Mouse (Mus musculus) CH12.LX (cell line): ENCODE measurements around the gene Mapkbp1. TPM values are rescaled to one million over a fixed set of nuclear protein-coding genes. Genes with fewer than 3 reads are reported as not detected.
A peak's percentile ranks its signal among the peaks of the same experiment; 100 is the strongest.

Experiments
- DNase-seq: peaks from one replicate; pipeline ENCODE4 v3.0.0-alpha.2; 2013; ENCODE audit errors: extremely low read depth
- H3K27ac ChIP-seq: 2 replicates; pipeline ENCODE4 v1.5.1; 2012; ENCODE audit warnings: low read depth, mild to moderate bottlenecking, control low read depth, moderate library complexity; ENCODE audit not compliant: insufficient read depth
- H3K27me3 ChIP-seq: replicated peaks from 2 replicates; pipeline ENCODE3; 2012; ENCODE audit warnings: inconsistent platforms
- H3K36me3 ChIP-seq, 2 experiments: replicated peaks in 1 of 2; 2 replicates each; pipeline versions ENCODE3 to v1.6.1; 2012; ENCODE audit warnings: inconsistent platforms in 1 of 2, low read length in 1 of 2, mild to moderate bottlenecking in 1 of 2, mixed read lengths in 1 of 2, moderate library complexity in 1 of 2; ENCODE audit not compliant: control insufficient read depth in 1 of 2, insufficient read depth in 1 of 2
- H3K4me1 ChIP-seq, 2 experiments: 2 replicates each; pipeline ENCODE4 v1.6.1; 2012; ENCODE audit warnings: inconsistent platforms in 1 of 2, moderate library complexity in 1 of 2; ENCODE audit not compliant: insufficient read depth in 2 of 2, control insufficient read depth in 1 of 2
- H3K4me2 ChIP-seq: 2 replicates; pipeline ENCODE4 v1.6.1; 2012; ENCODE audit warnings: low read depth, mild to moderate bottlenecking, control low read depth; ENCODE audit not compliant: poor library complexity, insufficient read depth, severe bottlenecking
- H3K4me3 ChIP-seq, 3 experiments: fragments of 150-350 bp in 1 of 3; sonication (generic) in 1 of 3; replicated peaks in 1 of 3; 2 replicates each; pipeline versions ENCODE3 to v1.5.1; 2011 to 2012; ENCODE audit warnings: low read depth in 2 of 3, low read length in 2 of 3, mild to moderate bottlenecking in 2 of 3, moderate library complexity in 2 of 3, control low read depth in 1 of 3, improper control_type of control experiment in 1 of 3, inconsistent platforms in 1 of 3, mixed read lengths in 1 of 3; ENCODE audit not compliant: poor library complexity in 1 of 3
- H3K79me2 ChIP-seq: replicated peaks from 2 replicates; pipeline ENCODE4 v1.6.1; 2012; ENCODE audit warnings: mild to moderate bottlenecking, moderate library complexity; ENCODE audit not compliant: control insufficient read depth, poor library complexity, insufficient read depth, severe bottlenecking; ENCODE audit errors: extremely low read depth
- H3K9ac ChIP-seq: 2 replicates; pipeline ENCODE4 v1.6.1; 2012; ENCODE audit warnings: low read depth, mild to moderate bottlenecking, control low read depth, moderate library complexity; ENCODE audit not compliant: insufficient read depth
- H3K9me3 ChIP-seq: replicated peaks from 2 replicates; pipeline ENCODE3; 2012; ENCODE audit warnings: low read length, inconsistent platforms, mixed read lengths
- E2F4 ChIP-seq: IDR thresholded peaks from 2 replicates; pipeline ENCODE4 v1.6.1; 2011; ENCODE audit warnings: low read depth, low read length, improper control_type of control experiment; ENCODE audit not compliant: insufficient replicate concordance
- ETS1 ChIP-seq: conservative IDR thresholded peaks from 2 replicates; pipeline ENCODE4 v1.6.1; 2012; ENCODE audit warnings: low read depth, mild to moderate bottlenecking, inconsistent platforms, low read length, improper control_type of control experiment, moderate library complexity
- JUND ChIP-seq: conservative IDR thresholded peaks from 2 replicates; pipeline ENCODE4 v1.6.1; 2011; ENCODE audit warnings: low read depth, low read length, improper control_type of control experiment
- MAFK ChIP-seq: IDR thresholded peaks from 2 replicates; pipeline ENCODE4 v1.6.1; 2011; ENCODE audit warnings: low read length, improper control_type of control experiment; ENCODE audit not compliant: insufficient replicate concordance
- MAX ChIP-seq: IDR thresholded peaks from 2 replicates; pipeline ENCODE4 v1.6.1; 2011; ENCODE audit warnings: low read length, improper control_type of control experiment
- MEF2A ChIP-seq: IDR thresholded peaks from 2 replicates; pipeline ENCODE4 v1.6.1; 2014; ENCODE audit warnings: low read depth, mild to moderate bottlenecking, inconsistent platforms, low read length, improper control_type of control experiment, borderline replicate concordance
- NELFE ChIP-seq: IDR thresholded peaks from 2 replicates; pipeline ENCODE4 v1.6.1; 2011; ENCODE audit warnings: low read depth, low read length, improper control_type of control experiment
- PAX5 ChIP-seq: IDR thresholded peaks from 2 replicates; pipeline ENCODE4 v1.6.1; 2012; ENCODE audit warnings: low read length, inconsistent platforms, mixed read lengths
- POLR2A ChIP-seq: IDR thresholded peaks from 2 replicates; pipeline ENCODE4 v1.6.1; 2011; ENCODE audit warnings: low read depth, mild to moderate bottlenecking, improper control_type of control experiment, low read length
- POLR2AphosphoS2 ChIP-seq: IDR thresholded peaks from 2 replicates; pipeline ENCODE4 v1.6.1; 2011; ENCODE audit warnings: low read depth, low read length, improper control_type of control experiment
- RCOR1 ChIP-seq: conservative IDR thresholded peaks from 2 replicates; pipeline ENCODE4 v1.6.1; 2012; ENCODE audit warnings: low read depth, mild to moderate bottlenecking, inconsistent platforms, low read length, improper control_type of control experiment
- SMC3 ChIP-seq: IDR thresholded peaks from 2 replicates; pipeline ENCODE4 v1.6.1; 2011; ENCODE audit warnings: low read depth, low read length, improper control_type of control experiment
- UBTF ChIP-seq: IDR thresholded peaks from 2 replicates; pipeline ENCODE4 v1.6.1; 2012; ENCODE audit warnings: low read depth, mild to moderate bottlenecking, inconsistent platforms, low read length, improper control_type of control experiment, moderate library complexity
- USF1 ChIP-seq: IDR thresholded peaks from 2 replicates; pipeline ENCODE4 v1.6.1; 2014; ENCODE audit warnings: low read depth, mild to moderate bottlenecking, inconsistent platforms, low read length, improper control_type of control experiment
- USF2 ChIP-seq: conservative IDR thresholded peaks from 2 replicates; pipeline ENCODE4 v1.6.1; 2011; ENCODE audit warnings: low read depth, low read length, improper control_type of control experiment
- ZC3H11A ChIP-seq: IDR thresholded peaks from 2 replicates; pipeline ENCODE4 v1.6.1; 2012; ENCODE audit warnings: low read depth, mild to moderate bottlenecking, inconsistent platforms, low read length, improper control_type of control experiment
- ZKSCAN1 ChIP-seq: IDR thresholded peaks from 2 replicates; pipeline ENCODE4 v1.6.1; 2012; ENCODE audit warnings: low read depth, inconsistent platforms, low read length, improper control_type of control experiment, borderline replicate concordance
- ZNF384 ChIP-seq: IDR thresholded peaks from 2 replicates; pipeline ENCODE4 v1.6.1; 2012; ENCODE audit warnings: low read depth, low read length, improper control_type of control experiment, inconsistent platforms
- dilution Hi-C: fragments of 300-500 bp; cut with MboI; formaldehyde crosslinking; loops from 2 replicates; pipeline ENCODE4 v1.14.3; 2020; ENCODE audit warnings: low sequenced_read_pairs; ENCODE audit not compliant: extremely low pct_unique_long_range_greater_than_20kb, extremely low pct_ligation_motif_present
- in situ Hi-C: fragments of 300-500 bp; cut with MboI; formaldehyde crosslinking; loops from 3 replicates; pipeline ENCODE4 v1.14.3; 2019; ENCODE audit warnings: low sequenced_read_pairs, low pct_ligation_motif_present, low pct_unique_long_range_greater_than_20kb, mixed read lengths
- polyA plus RNA-seq: library from polyadenylated mRNA; unstranded; fragments of >175 nt; gene quantifications from 2 replicates; pipeline ENCODE4 v1.2.1, GENCODE M21; 2012; ENCODE audit warnings: low read depth; ENCODE audit not compliant: insufficient read length
- total RNA-seq, 2 experiments: library from RNA; depleted of rRNA; stranded (reverse); fragments of 300-350 nt in 1 of 2; fragments of >200 nt in 1 of 2; gene quantifications; 2 replicates each; pipeline ENCODE4 v1.2.3; 2012 to 2014

Gene Mapkbp1
- total and polyA plus RNA-seq, 3 experiments: 1.9 to 7.0 (median 4.3) TPM

- dilution Hi-C loops (no loop called here), in situ Hi-C loops (no loop called here)
- Histone ChIP-seq H3K27me3 (no peaks in the 10 kb centered on the region), H3K9ac (no peak overlapping the region), H3K4me1 (peaks cover 13 to 44% of the 10 kb centered on the region in 2 experiments), H3K9me3 (no peaks in the 10 kb centered on the region), H3K36me3 (peaks cover 0 to 7% of the 10 kb centered on the region in 2 experiments), H3K4me3 (no peak overlapping the region), H3K79me2 (no peaks in the 10 kb centered on the region), H3K27ac (no peak overlapping the region), H3K4me2 (no peak overlapping the region)
- DNase-seq: no peak
- TF ChIP-seq PAX5 (no peak), E2F4 (no peak), UBTF (no peak), MEF2A (no peak)
Observed at GRCm38 (mm10) chr2:119992349-119992748, 19.9 kb downstream of the Mapkbp1 start.

GRCm38 (mm10) chr2:119993515-119993914 is 21.0 kb downstream of the Mapkbp1 start:
- no peak for DNase-seq
- TF ChIP-seq USF2 (no peak), MAFK (no peak; the same call in 1 of the 2 replicates), ZC3H11A (no peak), NELFE (no peak), SMC3 (no peak), MEF2A (no peak), JUND (no peak), UBTF (no peak), ETS1 (no peak), ZKSCAN1 (no peak), POLR2A (no peak), RCOR1 (no peak), POLR2AphosphoS2 (no peak), PAX5 (no peak), USF1 (no peak), MAX (no peak), ZNF384 (no peak)
- Histone ChIP-seq H3K4me2 (peak overlapping the region; percentile 77), H3K27ac (peak overlapping the region; percentile 66), H3K79me2 (no peaks in the 10 kb centered on the region), H3K36me3 (peaks cover 0 to 15% of the 10 kb centered on the region in 2 experiments), H3K9me3 (no peaks in the 10 kb centered on the region), H3K27me3 (no peaks in the 10 kb centered on the region), H3K9ac (peak overlapping the region; percentile 45), H3K4me3 (no peak overlapping the region), H3K4me1 (peaks cover 13 to 44% of the 10 kb centered on the region in 2 experiments)
- in situ Hi-C loops (no loop called here), dilution Hi-C loops (no loop called here)
